Mouse (Mus musculus): ENCODE data around the gene Aasdh. TPM values are rescaled to one million over a fixed set of nuclear protein-coding genes. Genes with fewer than 3 reads are reported as not detected.
A peak's percentile ranks its signal among the peaks of the same experiment; 100 is the strongest.

Gene Aasdh
- polyA plus RNA-seq, 1 experiment from 2014 or later: 10.6 TPM

- Histone ChIP-seq H3K27me3 (ENCODE audit: insufficient read depth, low read length) (no peaks in the 10 kb centered on the region), H3K4me2 (ENCODE audit: low read length) (peak overlapping the region; percentile 61), H3K9me3 (replicated peaks; ENCODE audit: low read length) (no peaks in the 10 kb centered on the region), H3K9ac (ENCODE audit: low read depth, low read length) (peak overlapping the region; percentile 31; the same call in 1 of the 2 replicates), H3K4me1 (replicated peaks; ENCODE audit: insufficient read depth, low read length) (no peaks in the 10 kb centered on the region), H3K4me3 (replicated peaks; ENCODE audit: low read depth, low read length) (peak overlapping the region; percentile 37), H3K36me3 (ENCODE audit: insufficient read depth, low read length) (0 out of 2 replicates have a peak, but pooled peaks cover 9% of the 10 kb centered on the region), H3K27ac (no peak overlapping the region)
- 22% methylated on average over 16 of the region's 16 CpGs for WGBS
- DNase-seq (ENCODE audit: low spot score) (peak; percentile 86), ATAC-seq (replicated peaks; ENCODE audit: low FRiP score, low read depth) (peak; percentile 95)
- TF ChIP-seq CTCF (IDR thresholded peaks at IDR 0.05; ENCODE audit: low read depth): no peak
These were observed 36.5 kb downstream of the Aasdh start for GRCm38 (mm10) chr5:76868693-76869286.

- DNase-seq (ENCODE audit: low spot score): no peak
- H3K9me3 ChIP-seq (replicated peaks; ENCODE audit: low read length): no peaks in the 10 kb centered on the region
- no peak for ATAC-seq (replicated peaks; ENCODE audit: low FRiP score, low read depth)
These were observed 38.5 kb downstream of the Aasdh start for GRCm38 (mm10) chr5:76866819-76867218.

GRCm38 (mm10) chr5:76858444-76858843 lies 46.9 kb downstream of the Aasdh start:
- no peak for TF ChIP-seq CTCF (IDR thresholded peaks at IDR 0.05; ENCODE audit: low read depth)
- Histone ChIP-seq H3K27me3 (ENCODE audit: insufficient read depth, low read length) (peaks cover 14% of the 10 kb centered on the region; the same call in 1 of the 2 replicates), H3K9ac (ENCODE audit: low read depth, low read length) (no peak overlapping the region), H3K27ac (no peak overlapping the region), H3K36me3 (ENCODE audit: insufficient read depth, low read length) (no peaks in the 10 kb centered on the region), H3K9me3 (replicated peaks; ENCODE audit: low read length) (no peaks in the 10 kb centered on the region), H3K4me2 (ENCODE audit: low read length) (no peak overlapping the region), H3K4me3 (replicated peaks; ENCODE audit: low read depth, low read length) (no peak overlapping the region), H3K4me1 (replicated peaks; ENCODE audit: insufficient read depth, low read length) (peaks cover 10% of the 10 kb centered on the region)
- 83% methylated on average over 13 of the region's 13 CpGs for WGBS
- no peak for ATAC-seq (replicated peaks; ENCODE audit: low FRiP score, low read depth)
- DNase-seq (ENCODE audit: low spot score): no peak

More at GRCm38 (mm10) chr5:76866819-76867218, 38.5 kb downstream of the Aasdh start:
- no peak overlapping the region for H3K4me2 ChIP-seq (ENCODE audit: low read length)
- no peak overlapping the region for H3K27ac ChIP-seq
- no peaks in the 10 kb centered on the region for H3K4me1 ChIP-seq (replicated peaks; ENCODE audit: insufficient read depth, low read length)
- 0 out of 2 replicates have a peak, but pooled peaks cover 9% of the 10 kb centered on the region for H3K36me3 ChIP-seq (ENCODE audit: insufficient read depth, low read length)
- no peaks in the 10 kb centered on the region for H3K27me3 ChIP-seq (ENCODE audit: insufficient read depth, low read length)
- no peak overlapping the region for H3K4me3 ChIP-seq (replicated peaks; ENCODE audit: low read depth, low read length)
- H3K9ac ChIP-seq (ENCODE audit: low read depth, low read length): no peak overlapping the region
- 65% methylated on average over 8 of the region's 8 CpGs for WGBS
- no peak for TF ChIP-seq CTCF (IDR thresholded peaks at IDR 0.05; ENCODE audit: low read depth)

GRCm38 (mm10) chr5:76857103-76858015 lies 48.0 kb downstream of the Aasdh start:
- Histone ChIP-seq H3K4me1 (replicated peaks; ENCODE audit: insufficient read depth, low read length) (peaks cover 10% of the 10 kb centered on the region), H3K27ac (no peak overlapping the region), H3K9me3 (replicated peaks; ENCODE audit: low read length) (no peaks in the 10 kb centered on the region), H3K27me3 (ENCODE audit: insufficient read depth, low read length) (peaks cover 14% of the 10 kb centered on the region; the same call in 1 of the 2 replicates), H3K36me3 (ENCODE audit: insufficient read depth, low read length) (no peaks in the 10 kb centered on the region), H3K9ac (ENCODE audit: low read depth, low read length) (peak overlapping the region; percentile 24; the same call in 1 of the 2 replicates), H3K4me2 (ENCODE audit: low read length) (peak overlapping the region; percentile 72), H3K4me3 (replicated peaks; ENCODE audit: low read depth, low read length) (peak overlapping the region; percentile 35)
- no peak for TF ChIP-seq CTCF (IDR thresholded peaks at IDR 0.05; ENCODE audit: low read depth)
- 18% methylated on average over 62 of the region's 62 CpGs for WGBS
- ATAC-seq (replicated peaks; ENCODE audit: low FRiP score, low read depth) (0 out of 2 replicates have a peak, but pooled peaks have one; percentile 33), DNase-seq (ENCODE audit: low spot score) (peak; percentile 53)

- peak overlapping the region; percentile 72 for H3K4me2 ChIP-seq (ENCODE audit: low read length)
- H3K4me1 ChIP-seq (replicated peaks; ENCODE audit: insufficient read depth, low read length): peaks cover 10% of the 10 kb centered on the region
- H3K27me3 ChIP-seq (ENCODE audit: insufficient read depth, low read length): peaks cover 14% of the 10 kb centered on the region; the same call in 1 of the 2 replicates
- H3K36me3 ChIP-seq (ENCODE audit: insufficient read depth, low read length): no peaks in the 10 kb centered on the region
- DNase-seq (ENCODE audit: low spot score) (peak; percentile 20), ATAC-seq (replicated peaks; ENCODE audit: low FRiP score, low read depth) (no peak)
- H3K9ac ChIP-seq (ENCODE audit: low read depth, low read length): 0 out of 2 replicates have a peak overlapping the region, but pooled peaks have one; percentile 18
- H3K4me3 ChIP-seq (replicated peaks; ENCODE audit: low read depth, low read length): peak overlapping the region; percentile 35
- no peak for TF ChIP-seq CTCF (IDR thresholded peaks at IDR 0.05; ENCODE audit: low read depth)
- H3K9me3 ChIP-seq (replicated peaks; ENCODE audit: low read length): no peaks in the 10 kb centered on the region
- 25% methylated on average over 25 of the region's 25 CpGs for WGBS
- H3K27ac ChIP-seq: no peak overlapping the region
These were observed 49.3 kb downstream of the Aasdh start for GRCm38 (mm10) chr5:76855829-76856600.

Measured in kidney, postnatal 0 days (tissue).